Mouse (Mus musculus) limb, embryonic 14.5 days (tissue): ENCODE measurements at regions not wholly inside any gene's neighbourhood (a gene's known extent, or its start where the extent isn't known, plus 50 kb on each side); places are given as distances from the start of the nearest gene placed in this dataset.

Experiments used
- ATAC-seq: fragments of 200-750 bp; cut with Nextera tagmentation; 2 replicates; pipeline ENCODE4 v1.8.0; 2017; ENCODE audit warnings: low read depth, moderate number of reproducible peaks, moderate TSS enrichment; ENCODE audit not compliant: low FRiP score
- DNase-seq: peaks from one replicate; pipeline ENCODE4 v3.0.0-alpha.2; 2015; ENCODE audit warnings: low spot score
- H3K27ac ChIP-seq: fragments of 300-500 bp; sonication (generic); replicated peaks from 2 replicates; pipeline ENCODE4 v1.5.1; 2014; ENCODE audit warnings: low read depth, mild to moderate bottlenecking, low read length, moderate library complexity, mixed read lengths
- H3K27me3 ChIP-seq: fragments of 300-500 bp; sonication (generic); 2 replicates; pipeline ENCODE4 v1.6.1; 2014; ENCODE audit warnings: low read length, mixed read lengths; ENCODE audit not compliant: control insufficient read depth, insufficient read depth
- H3K36me3 ChIP-seq: fragments of 300-500 bp; sonication (generic); 2 replicates; pipeline ENCODE4 v1.6.1; 2014; ENCODE audit warnings: mild to moderate bottlenecking, low read length, moderate library complexity, mixed read lengths; ENCODE audit not compliant: control insufficient read depth, insufficient read depth
- H3K4me1 ChIP-seq: fragments of 300-500 bp; sonication (generic); 2 replicates; pipeline ENCODE4 v1.6.1; 2014; ENCODE audit warnings: antibody characterized with exemption, low read length, mixed read lengths; ENCODE audit not compliant: control insufficient read depth, insufficient read depth
- H3K4me2 ChIP-seq: fragments of 300-500 bp; sonication (generic); replicated peaks from 2 replicates; pipeline ENCODE4 v1.6.1; 2014; ENCODE audit warnings: low read depth, mild to moderate bottlenecking, low read length, moderate library complexity; ENCODE audit not compliant: severe bottlenecking
- H3K4me3 ChIP-seq: fragments of 300-500 bp; sonication (generic); replicated peaks from 2 replicates; pipeline ENCODE4 v1.5.1; 2014; ENCODE audit warnings: low read length
- H3K9ac ChIP-seq: fragments of 300-500 bp; sonication (generic); 2 replicates; pipeline ENCODE4 v1.6.1; 2014; ENCODE audit warnings: mild to moderate bottlenecking, low read depth, low read length, moderate library complexity; ENCODE audit not compliant: severe bottlenecking
- H3K9me3 ChIP-seq: fragments of 300-500 bp; sonication (generic); 2 replicates; pipeline ENCODE4 v1.6.1; 2016; ENCODE audit warnings: low read length; ENCODE audit not compliant: control insufficient read depth
- POLR2A ChIP-seq: fragments of 200-500 bp; IDR thresholded peaks from 2 replicates; pipeline ENCODE4 v1.8.0; 2012; ENCODE audit warnings: inconsistent platforms, mild to moderate bottlenecking, moderate library complexity, borderline replicate concordance; ENCODE audit not compliant: insufficient read depth, insufficient read length; ENCODE audit errors: extremely low read depth
- WGBS: fragments of 180-500 bp; shearing (Covaris S2); extraction: QIAGEN DNeasy Blood & Tissue Kit; methylation state at CpG from one replicate; pipeline ENCODE4 v1.1.7; 2014; 5-methylcytosine and 5-hydroxymethylcytosine counted together

DNA sequence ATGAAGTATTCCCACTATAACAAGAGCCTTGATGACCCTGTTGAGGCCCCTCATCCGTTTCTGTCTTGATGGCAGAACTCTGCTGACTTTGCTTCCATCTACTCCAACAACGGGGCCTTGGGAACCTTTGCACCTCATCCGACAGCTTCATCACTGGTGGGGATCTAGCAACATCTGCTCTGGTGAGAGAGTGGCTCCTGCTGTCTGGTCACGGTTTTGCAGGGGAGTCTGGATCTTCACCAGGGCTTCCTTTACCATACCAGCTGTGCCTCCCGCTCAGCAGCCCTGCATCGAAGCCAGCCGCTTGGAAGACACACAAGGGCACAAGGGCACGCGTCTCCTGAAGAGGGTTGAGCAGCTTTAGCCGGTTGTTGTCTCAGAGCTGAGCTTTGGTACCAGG is 377.2 kb downstream of the Eipr1 start:
- no peak for TF ChIP-seq POLR2A
- peak; percentile 66 for ATAC-seq
- WGBS = 40% methylated on average over 10 of the region's 10 CpGs
- H3K4me3 ChIP-seq = no peak overlapping the region
- no peak overlapping the region for H3K27ac ChIP-seq
- no peaks in the 10 kb centered on the region for H3K36me3 ChIP-seq
- no peaks in the 10 kb centered on the region for H3K27me3 ChIP-seq
- H3K4me2 ChIP-seq = no peak overlapping the region
- H3K9me3 ChIP-seq = no peaks in the 10 kb centered on the region
- DNase-seq = peak; percentile 51
- H3K4me1 ChIP-seq = peaks cover 20% of the 10 kb centered on the region
- H3K9ac ChIP-seq = no peak overlapping the region

DNA sequence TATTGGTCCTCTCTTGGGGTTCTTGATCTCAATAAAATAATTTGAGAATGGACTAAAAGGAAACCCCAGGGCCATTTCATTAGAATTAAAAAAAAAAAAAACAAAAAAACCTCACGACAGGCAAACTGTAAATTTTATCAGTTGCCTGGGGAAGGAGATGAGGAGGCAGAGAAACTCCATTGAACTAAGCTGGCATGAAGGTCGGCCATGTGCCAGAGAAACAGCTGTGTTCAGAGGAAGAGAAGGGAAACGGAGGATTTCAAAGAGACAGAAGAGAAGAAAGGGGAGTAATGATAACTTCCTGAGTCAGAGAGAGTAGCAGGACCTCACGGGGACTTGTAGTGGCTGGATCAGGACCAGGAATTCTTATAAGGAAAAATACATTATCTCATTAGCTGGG is 377.7 kb downstream of the Eipr1 start:
- Histone ChIP-seq H3K27ac (no peak overlapping the region), H3K36me3 (no peaks in the 10 kb centered on the region), H3K4me2 (no peak overlapping the region), H3K4me3 (no peak overlapping the region), H3K27me3 (no peaks in the 10 kb centered on the region), H3K9ac (no peak overlapping the region), H3K4me1 (peaks cover 15% of the 10 kb centered on the region), H3K9me3 (no peaks in the 10 kb centered on the region)
- DNase-seq = no peak
- TF ChIP-seq POLR2A = no peak
- WGBS = 55% methylated on average over 4 of the region's 4 CpGs
- ATAC-seq = no peak

DNA sequence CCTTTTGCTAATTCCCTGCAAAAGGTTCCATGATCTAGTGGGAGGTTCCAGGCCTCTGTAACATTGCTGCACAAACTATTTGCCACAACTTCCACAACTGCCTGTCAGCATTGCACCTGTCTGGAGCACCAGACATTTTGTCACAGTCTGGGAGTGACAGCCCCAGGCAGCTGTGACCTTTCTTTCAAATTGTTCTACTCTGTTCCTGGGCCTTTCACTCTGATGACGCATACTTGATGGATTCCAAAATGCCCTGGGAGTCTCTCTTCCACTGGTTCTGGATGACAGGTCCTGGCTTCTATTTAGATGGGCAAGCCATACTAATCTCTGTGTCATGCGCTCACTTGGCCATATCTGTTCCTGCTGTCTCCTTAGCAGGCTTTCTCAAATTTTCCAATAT is 382.7 kb downstream of the Eipr1 start:
- Histone ChIP-seq H3K9me3 (no peaks in the 10 kb centered on the region), H3K4me2 (no peak overlapping the region), H3K36me3 (no peaks in the 10 kb centered on the region), H3K27me3 (no peaks in the 10 kb centered on the region), H3K27ac (no peak overlapping the region), H3K9ac (no peak overlapping the region), H3K4me1 (peaks cover 4% of the 10 kb centered on the region; the same call in 1 of the 2 replicates), H3K4me3 (no peak overlapping the region)
- no peak for TF ChIP-seq POLR2A
- DNase-seq (no peak), ATAC-seq (no peak)
- 80% methylated on average over 2 of the region's 2 CpGs for WGBS

DNA sequence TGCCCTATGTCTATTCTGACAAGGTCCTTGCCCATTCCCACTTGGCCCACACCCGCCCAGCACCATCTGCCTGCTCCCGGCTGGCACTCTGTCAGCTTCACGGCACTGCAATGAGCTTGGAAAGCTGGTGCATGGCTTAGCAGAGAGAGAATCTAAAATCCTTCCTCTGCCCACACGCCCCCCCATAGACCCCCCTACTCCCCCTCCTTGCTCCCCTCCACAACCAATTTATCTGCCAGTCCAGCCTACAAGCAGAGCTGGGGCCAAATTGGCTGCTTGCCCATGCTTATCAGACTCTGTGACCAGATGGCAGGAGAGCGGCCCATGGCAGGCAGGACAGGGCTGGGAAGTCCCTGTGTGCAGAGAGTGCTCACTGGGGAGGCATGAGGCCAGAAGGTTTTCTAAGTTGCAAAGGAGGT is 385.3 kb downstream of the Eipr1 start:
- ATAC-seq (peak; percentile 21; the same call in 1 of the 2 replicates), DNase-seq (peak; percentile 34)
- Histone ChIP-seq H3K4me1 (peaks cover 4% of the 10 kb centered on the region; the same call in 1 of the 2 replicates), H3K27me3 (no peaks in the 10 kb centered on the region), H3K36me3 (no peaks in the 10 kb centered on the region), H3K9ac (no peak overlapping the region), H3K4me3 (no peak overlapping the region), H3K27ac (no peak overlapping the region), H3K4me2 (no peak overlapping the region), H3K9me3 (no peaks in the 10 kb centered on the region)
- WGBS = 53% methylated on average over 5 of the region's 5 CpGs
- no peak for TF ChIP-seq POLR2A

DNA sequence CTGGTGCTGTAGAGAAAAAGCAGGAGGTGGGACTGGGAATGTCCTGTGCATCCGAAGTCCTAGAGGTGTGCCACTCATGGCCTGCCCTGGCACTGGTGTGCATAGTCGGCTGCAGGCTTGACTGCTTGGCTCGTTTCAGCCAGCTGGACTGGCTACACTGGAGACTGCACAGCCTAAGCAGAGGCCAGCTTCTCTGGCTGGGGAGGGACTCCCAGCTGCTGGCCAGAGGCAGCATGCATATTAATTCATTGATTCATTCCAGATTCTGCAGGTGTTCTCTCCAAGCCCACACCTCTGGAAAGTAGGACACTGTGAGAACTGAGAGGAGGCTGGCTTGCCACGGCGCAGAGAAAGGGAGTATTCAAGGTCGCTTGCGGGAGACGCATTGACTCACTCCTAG is 385.9 kb downstream of the Eipr1 start:
- TF ChIP-seq POLR2A = no peak
- Histone ChIP-seq H3K4me3 (no peak overlapping the region), H3K27ac (no peak overlapping the region), H3K9me3 (no peaks in the 10 kb centered on the region), H3K36me3 (no peaks in the 10 kb centered on the region), H3K4me1 (peaks cover 4% of the 10 kb centered on the region; the same call in 1 of the 2 replicates), H3K9ac (no peak overlapping the region), H3K4me2 (no peak overlapping the region), H3K27me3 (no peaks in the 10 kb centered on the region)
- WGBS = 52% methylated on average over 8 of the region's 8 CpGs
- DNase-seq (peak; percentile 8), ATAC-seq (no peak)

DNA sequence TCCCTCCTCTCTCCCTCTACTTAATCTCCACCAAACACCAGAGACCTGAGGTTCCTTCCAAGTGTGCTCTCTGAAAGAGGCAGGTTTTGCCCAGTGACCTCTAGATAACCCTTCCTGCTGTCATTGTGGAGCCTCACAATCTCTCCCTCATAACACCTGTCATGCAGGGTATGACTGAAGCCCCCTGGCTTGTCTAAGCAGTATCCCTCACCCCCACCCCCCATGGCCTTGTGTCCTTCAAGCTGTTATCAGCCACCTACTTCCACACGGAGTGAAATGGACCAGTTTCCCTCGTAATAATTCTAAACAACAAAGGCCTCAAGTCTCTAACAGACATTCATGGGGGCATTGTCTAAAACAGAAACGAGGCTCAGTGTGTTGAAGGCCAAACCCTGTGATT is 387.6 kb upstream of the Myt1l start:
- no peak for TF ChIP-seq POLR2A
- ATAC-seq (no peak), DNase-seq (no peak)
- H3K36me3 ChIP-seq = no peaks in the 10 kb centered on the region
- H3K27me3 ChIP-seq = no peaks in the 10 kb centered on the region
- no peaks in the 10 kb centered on the region for H3K9me3 ChIP-seq
- H3K9ac ChIP-seq = no peak overlapping the region
- H3K27ac ChIP-seq = no peak overlapping the region
- peaks cover 4% of the 10 kb centered on the region; the same call in 1 of the 2 replicates for H3K4me1 ChIP-seq
- no peak overlapping the region for H3K4me3 ChIP-seq
- WGBS = 43% methylated on average over 3 of the region's 3 CpGs
- H3K4me2 ChIP-seq = no peak overlapping the region
